Mouse (Mus musculus) heart, embryonic 14.5 days (tissue): Measurements from ENCODE around the gene Cfap97d2. TPM values are rescaled to one million over a fixed set of nuclear protein-coding genes. Genes with fewer than 3 reads are reported as not detected.
A peak's percentile ranks its signal among the peaks of the same experiment; 100 is the strongest.

Source experiments
- ATAC-seq: fragments of 200-750 bp; cut with Nextera tagmentation; 2 replicates; pipeline ENCODE4 v1.8.0; 2017; ENCODE audit warnings: low read depth, moderate TSS enrichment; ENCODE audit not compliant: insufficient number of reproducible peaks, insufficient read depth, low FRiP score
- H3K27ac ChIP-seq, 2 experiments: fragments of 200-500 bp in 1 of 2; fragments of 300-500 bp in 1 of 2; sonication (generic) in 1 of 2; replicated peaks in 1 of 2; 2 replicates each; pipeline ENCODE4 v1.5.1; 2012 to 2014; ENCODE audit warnings: low read depth in 2 of 2, low read length in 2 of 2, control low read depth in 1 of 2, mild to moderate bottlenecking in 1 of 2, mixed read lengths in 1 of 2; ENCODE audit not compliant: control insufficient read depth in 1 of 2, insufficient read depth in 1 of 2
- H3K27me3 ChIP-seq: fragments of 300-500 bp; sonication (generic); 2 replicates; pipeline ENCODE4 v1.6.1; 2014; ENCODE audit warnings: mild to moderate bottlenecking, low read length, control low read depth; ENCODE audit not compliant: control insufficient read depth, insufficient read depth
- H3K36me3 ChIP-seq: fragments of 300-500 bp; sonication (generic); 2 replicates; pipeline ENCODE4 v1.6.1; 2014; ENCODE audit warnings: mild to moderate bottlenecking, control low read depth, low read length, mixed read lengths; ENCODE audit not compliant: control insufficient read depth, insufficient read depth
- H3K4me1 ChIP-seq, 2 experiments: fragments of 200-500 bp in 1 of 2; fragments of 300-500 bp in 1 of 2; sonication (generic) in 1 of 2; 2 replicates each; pipeline ENCODE4 v1.6.1; 2012 to 2014; ENCODE audit warnings: low read length in 2 of 2, control low read depth in 1 of 2, mixed read lengths in 1 of 2; ENCODE audit not compliant: control insufficient read depth in 2 of 2, insufficient read depth in 2 of 2
- H3K4me2 ChIP-seq: fragments of 300-500 bp; sonication (generic); 2 replicates; pipeline ENCODE4 v1.6.1; 2014; ENCODE audit warnings: mild to moderate bottlenecking, low read length
- H3K4me3 ChIP-seq, 2 experiments: fragments of 200-500 bp in 1 of 2; fragments of 300-500 bp in 1 of 2; sonication (generic) in 1 of 2; 2 replicates each; pipeline ENCODE4 v1.5.1; 2012 to 2014; ENCODE audit warnings: low read length in 2 of 2, mild to moderate bottlenecking in 2 of 2, control low read depth in 1 of 2, low read depth in 1 of 2, moderate library complexity in 1 of 2; ENCODE audit not compliant: control insufficient read depth in 1 of 2, insufficient read depth in 1 of 2
- H3K9ac ChIP-seq: fragments of 300-500 bp; sonication (generic); 2 replicates; pipeline ENCODE4 v1.6.1; 2014; ENCODE audit warnings: mild to moderate bottlenecking, low read length
- H3K9me3 ChIP-seq: fragments of 300-500 bp; sonication (generic); 2 replicates; pipeline ENCODE4 v1.6.1; 2016; ENCODE audit warnings: low read length, control low read depth; ENCODE audit not compliant: control insufficient read depth
- WGBS: fragments of 180-500 bp; shearing (Covaris S2); extraction: QIAGEN DNeasy Blood & Tissue Kit; methylation state at CpG from one replicate; pipeline ENCODE4 v1.1.7; 2014; 5-methylcytosine and 5-hydroxymethylcytosine counted together
- polyA plus RNA-seq: library from polyadenylated mRNA; unstranded; fragments of >200 nt; fragmentation: Nextera tagmentation; extraction: Ambion mirVana; gene quantifications from 2 replicates; pipeline ENCODE4 v1.2.1, GENCODE M21; 2014

Gene Cfap97d2
- not detected in 2 replicates for polyA plus RNA-seq

- no peak within 1 kb of the TSS for H3K4me2 ChIP-seq
- H3K9ac ChIP-seq = no peak within 1 kb of the TSS
- no peak within 1 kb of the TSS for H3K4me3 ChIP-seq
- peaks cover 15 to 17% of the 10 kb centered on the region in 2 experiments; a peak in 3 of 4 replicates for H3K4me1 ChIP-seq
- H3K9me3 ChIP-seq = no peaks in the 10 kb centered on the region
- no peaks in the 10 kb centered on the region for H3K36me3 ChIP-seq
- no peaks in the 10 kb centered on the region for H3K27me3 ChIP-seq
- no peak within 1 kb of the TSS for H3K27ac ChIP-seq
- no peak for ATAC-seq
- 11% methylated on average over 5 of the region's 5 CpGs for WGBS
These were observed at the start of gene Cfap97d2 for GRCm38 (mm10) chr8:13705668-13706067. TSS of gene Cfap97d2 (plus strand) at chr8:13705889.

- no peak overlapping the region for H3K9ac ChIP-seq
- H3K4me3 ChIP-seq = no peak overlapping the region
- H3K27me3 ChIP-seq = no peaks in the 10 kb centered on the region
- no peaks in the 10 kb centered on the region for H3K9me3 ChIP-seq
- peak overlapping the region in 1 of 2 experiments; percentile 15; a peak in 1 of 4 replicates for H3K27ac ChIP-seq
- 51% methylated on average over 12 of the region's 12 CpGs for WGBS
- H3K4me1 ChIP-seq = peaks cover 23 to 28% of the 10 kb centered on the region in 2 experiments
- H3K36me3 ChIP-seq = no peaks in the 10 kb centered on the region
- no peak for ATAC-seq
- no peak overlapping the region for H3K4me2 ChIP-seq
These were observed 48.2 kb upstream of the Cfap97d2 start for GRCm38 (mm10) chr8:13657479-13657878.

GRCm38 (mm10) chr8:13660323-13660722 lies 45.4 kb upstream of the Cfap97d2 start:
- Histone ChIP-seq H3K27ac (no peak overlapping the region), H3K9ac (peak overlapping the region; percentile 11; the same call in 1 of the 2 replicates), H3K36me3 (no peaks in the 10 kb centered on the region), H3K27me3 (no peaks in the 10 kb centered on the region), H3K4me2 (no peak overlapping the region), H3K4me3 (no peak overlapping the region), H3K4me1 (peaks cover 31 to 34% of the 10 kb centered on the region in 2 experiments), H3K9me3 (no peaks in the 10 kb centered on the region)
- WGBS = 65% methylated on average over 13 of the region's 13 CpGs
- 0 out of 2 replicates have a peak, but pooled peaks have one; percentile 7 for ATAC-seq

GRCm38 (mm10) chr8:13664711-13665210 lies 40.9 kb upstream of the Cfap97d2 start:
- no peak for ATAC-seq
- WGBS = 78% methylated on average over 6 of the region's 6 CpGs
- Histone ChIP-seq H3K9ac (0 out of 2 replicates have a peak overlapping the region, but pooled peaks have one; percentile 41), H3K27me3 (no peaks in the 10 kb centered on the region), H3K4me2 (no peak overlapping the region), H3K27ac (peak overlapping the region in 1 of 2 experiments; percentile 80; a peak in 3 of 4 replicates), H3K36me3 (no peaks in the 10 kb centered on the region), H3K4me3 (no peak overlapping the region), H3K4me1 (peaks cover 56 to 59% of the 10 kb centered on the region in 2 experiments), H3K9me3 (no peaks in the 10 kb centered on the region)

DNA sequence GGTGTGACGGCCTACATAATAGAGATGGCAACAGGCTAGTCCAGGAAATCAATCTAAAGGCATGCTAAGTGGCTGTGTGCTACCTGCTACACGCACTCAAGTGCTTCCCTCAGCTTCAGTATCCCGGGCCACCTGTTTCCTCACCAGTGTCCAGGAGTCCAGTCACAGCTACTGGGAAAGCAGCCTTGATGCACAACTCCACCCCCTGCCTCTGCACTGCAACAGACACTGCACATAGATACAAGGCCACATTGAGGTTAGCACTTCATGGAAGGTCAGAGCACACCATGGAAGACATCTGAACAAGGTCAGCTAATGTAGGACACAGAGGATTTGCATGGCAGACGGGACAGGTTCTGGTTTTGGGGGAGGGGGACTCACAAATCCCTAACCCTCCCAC lies 40.2 kb upstream of the Cfap97d2 start:
- no peaks in the 10 kb centered on the region for H3K9me3 ChIP-seq
- peaks cover 59 to 62% of the 10 kb centered on the region in 2 experiments for H3K4me1 ChIP-seq

GRCm38 (mm10) chr8:13665944-13666343 lies 39.7 kb upstream of the Cfap97d2 start:
- H3K9me3 ChIP-seq = no peaks in the 10 kb centered on the region
- H3K4me1 ChIP-seq = peaks cover 61 to 63% of the 10 kb centered on the region in 2 experiments
- no peaks in the 10 kb centered on the region for H3K36me3 ChIP-seq
- H3K4me3 ChIP-seq = no peak overlapping the region
- peak overlapping the region; percentile 45 for H3K9ac ChIP-seq
- peak overlapping the region; percentile 63 to 80 for H3K27ac ChIP-seq
- 16% methylated on average over 8 of the region's 8 CpGs for WGBS
- H3K27me3 ChIP-seq = no peaks in the 10 kb centered on the region
- H3K4me2 ChIP-seq = peak overlapping the region; percentile 14
- no peak for ATAC-seq

More for the DNA sequence above, 40.2 kb upstream of the Cfap97d2 start:
- Histone ChIP-seq H3K9ac (peak overlapping the region; percentile 45), H3K36me3 (no peaks in the 10 kb centered on the region), H3K27ac (peak overlapping the region; percentile 63 to 80; a peak in 3 of 4 replicates), H3K27me3 (no peaks in the 10 kb centered on the region), H3K4me2 (peak overlapping the region; percentile 14; the same call in 1 of the 2 replicates), H3K4me3 (no peak overlapping the region)
- WGBS = 65% methylated on average over 4 of the region's 4 CpGs
- no peak for ATAC-seq

- 60% methylated on average over 4 of the region's 4 CpGs for WGBS
- no peaks in the 10 kb centered on the region for H3K36me3 ChIP-seq
- ATAC-seq = 0 out of 2 replicates have a peak, but pooled peaks have one; percentile 28
- H3K27me3 ChIP-seq = no peaks in the 10 kb centered on the region
- H3K27ac ChIP-seq = peak overlapping the region; percentile 65 to 78
- no peak overlapping the region for H3K4me3 ChIP-seq
- H3K4me1 ChIP-seq = peaks cover 71 to 79% of the 10 kb centered on the region in 2 experiments
- peak overlapping the region; percentile 36 for H3K9ac ChIP-seq
- no peaks in the 10 kb centered on the region for H3K9me3 ChIP-seq
- peak overlapping the region; percentile 38; the same call in 1 of the 2 replicates for H3K4me2 ChIP-seq
These were observed 37.8 kb upstream of the Cfap97d2 start for GRCm38 (mm10) chr8:13667917-13668316.
